Mouse (Mus musculus) erythroblast, adult 5-6 weeks (primary cell): ENCODE results near the gene Gad1. TPM values are rescaled to one million over a fixed set of nuclear protein-coding genes. Genes with fewer than 3 reads are reported as not detected.

Source experiments
- ATAC-seq: replicated peaks from 2 replicates; pipeline ENCODE4 v1.8.0; 2016; ENCODE audit warnings: moderate number of reproducible peaks, mild to moderate bottlenecking, moderate TSS enrichment, inconsistent platforms; ENCODE audit not compliant: poor library complexity, low FRiP score, severe bottlenecking
- total RNA-seq, 2 experiments: library from RNA; stranded (forward) in 1 of 2; stranded (reverse) in 1 of 2; fragments of 150-400 nt in 1 of 2; fragments of 200-764, 138-1000 nt in 1 of 2; gene quantifications; 2 replicates each; pipeline versions ENCODE4 v1.2.3 to v1.2.4; 2015 to 2017; ENCODE audit warnings: low replicate concordance in 2 of 2

The Gad1 gene
- total RNA-seq, 2 experiments from 2014 or later, result not detected

DNA sequence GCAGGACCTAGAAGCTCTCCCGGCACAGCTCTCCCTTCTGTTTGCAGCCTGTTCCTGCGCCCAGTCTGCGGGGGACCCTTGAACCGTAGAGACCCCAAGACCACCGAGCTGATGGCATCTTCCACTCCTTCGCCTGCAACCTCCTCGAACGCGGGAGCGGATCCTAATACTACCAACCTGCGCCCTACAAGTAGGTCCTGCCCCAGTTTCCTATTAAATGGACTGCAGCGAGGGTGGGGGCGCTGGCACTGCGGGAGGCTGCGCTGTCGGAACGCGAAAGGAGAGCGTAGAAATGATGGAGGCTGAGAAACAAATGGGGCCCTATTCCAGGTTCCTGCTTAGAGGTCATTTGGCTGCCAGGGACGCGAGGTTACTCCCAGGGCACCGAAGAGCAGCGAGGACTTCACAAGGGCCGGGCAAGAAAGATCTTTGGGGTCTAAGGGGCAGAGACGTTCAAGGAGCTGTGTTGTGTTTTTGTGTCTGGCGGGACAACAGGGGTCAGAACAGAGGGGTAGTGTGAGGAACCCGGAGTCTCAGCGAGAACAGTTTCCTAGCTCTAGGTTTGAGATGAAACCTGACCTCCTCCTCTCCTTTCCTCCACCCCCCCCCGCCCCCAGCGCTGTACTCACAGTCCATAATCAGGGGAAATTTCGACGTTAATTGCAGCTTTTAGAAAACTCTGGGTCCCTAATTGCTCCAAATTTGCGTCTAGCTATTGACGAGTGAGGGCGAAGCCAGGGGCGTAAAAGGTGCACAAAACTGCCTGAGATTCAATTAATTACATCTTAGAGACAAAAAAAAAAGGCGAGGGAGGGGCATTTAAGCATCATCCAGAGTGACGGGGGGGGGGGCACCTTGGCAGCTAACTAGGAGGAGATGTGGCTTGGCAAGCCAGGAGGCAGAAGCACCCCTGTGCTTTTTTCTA lies 11.1 kb downstream of the Gad1 start:
- no peak for ATAC-seq

DNA sequence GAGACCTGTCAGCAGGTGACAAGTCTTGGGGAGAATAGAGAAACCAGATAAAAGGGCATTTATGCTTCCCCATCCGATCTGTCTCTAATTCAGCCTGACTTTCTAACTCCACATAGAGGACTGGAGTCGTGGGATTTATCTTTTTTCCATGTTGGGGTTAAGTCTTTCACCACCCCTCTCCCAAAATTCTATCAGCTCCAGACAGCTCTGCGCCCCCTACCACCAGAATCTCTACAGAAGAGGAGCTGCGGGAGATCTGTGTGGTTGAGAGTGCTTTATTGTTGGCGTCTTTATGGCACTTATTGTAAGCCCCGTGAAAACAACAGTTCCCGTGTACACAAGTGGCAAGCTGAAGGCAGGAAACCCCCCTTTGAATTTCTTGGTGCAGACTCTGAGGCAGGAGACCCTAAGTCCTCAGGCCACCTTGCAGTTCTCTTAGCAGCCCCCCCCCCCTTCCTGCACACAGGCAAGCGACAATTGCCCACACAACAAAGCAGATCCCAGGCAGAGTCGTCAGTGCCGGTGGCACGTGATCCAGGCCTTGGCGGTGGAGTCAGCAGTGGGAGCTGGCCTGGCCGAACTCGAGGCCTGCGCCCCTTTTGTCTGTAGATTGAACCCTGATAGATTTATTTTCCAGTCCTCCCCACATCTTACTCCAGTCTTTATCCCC lies 11.9 kb downstream of the Gad1 start:
- no peak for ATAC-seq

DNA sequence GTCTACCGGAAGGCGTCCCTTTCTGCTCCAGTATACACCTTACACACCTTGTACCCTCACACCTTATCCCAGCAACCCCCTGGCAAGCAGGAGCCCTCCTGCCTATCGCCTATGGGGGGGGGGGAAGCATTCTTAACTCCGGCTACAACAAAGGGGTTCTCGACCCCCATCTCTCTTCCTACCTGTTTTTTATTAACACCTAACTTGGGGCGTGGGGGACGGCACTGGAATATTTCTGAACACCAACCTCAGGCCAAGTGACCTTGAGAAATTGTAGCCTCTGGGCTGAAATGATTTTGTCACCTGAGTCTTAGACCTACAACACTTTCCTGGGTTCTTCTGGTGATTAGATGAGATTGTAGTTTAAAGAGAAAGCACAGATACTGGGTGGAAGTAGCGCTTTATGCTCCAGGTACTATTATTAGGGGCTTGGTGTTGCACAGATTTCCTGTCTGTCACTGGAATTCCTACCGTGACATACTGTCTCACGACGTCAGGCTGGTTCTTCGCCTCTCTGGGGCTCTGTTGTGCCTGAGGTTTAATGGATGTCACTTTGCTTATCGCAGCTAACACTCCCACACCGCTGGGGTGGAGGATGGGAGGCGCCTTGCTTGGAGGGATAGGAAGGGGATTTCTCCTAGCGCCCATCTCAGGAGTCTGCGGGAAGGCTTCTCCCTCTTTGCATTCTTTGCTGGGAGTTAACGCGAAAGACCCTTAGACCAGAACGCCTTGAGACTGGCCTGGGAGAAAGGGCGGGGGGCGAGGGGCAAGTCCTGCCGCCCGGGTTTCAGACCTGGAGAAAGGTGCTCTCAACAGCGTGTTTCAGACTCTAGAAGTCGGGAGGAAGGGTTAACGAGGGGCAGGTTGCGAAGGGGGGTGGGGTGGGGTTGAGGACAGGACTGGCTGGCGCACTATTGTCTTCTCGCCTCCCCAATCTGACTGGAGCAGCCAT lies 13.1 kb downstream of the Gad1 start:
- no peak for ATAC-seq

DNA sequence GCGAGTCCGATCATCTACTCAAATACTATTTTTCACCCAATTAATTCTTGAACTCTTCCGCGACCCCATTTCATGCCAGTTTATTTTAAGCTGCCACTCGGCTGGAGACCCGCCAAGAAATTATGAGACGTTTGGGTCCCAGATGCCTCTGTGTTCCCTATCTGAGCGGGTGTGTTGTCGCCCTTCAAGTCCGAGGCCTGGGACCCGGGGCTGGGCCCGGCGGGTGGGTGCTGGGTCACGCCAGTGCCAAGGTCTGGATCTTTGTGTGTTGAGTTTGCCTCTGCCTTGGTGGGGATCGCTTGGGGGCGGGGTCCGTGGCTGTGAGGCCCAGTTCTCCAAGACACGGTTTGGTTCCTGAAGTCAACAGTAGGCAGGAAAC lies 13.7 kb downstream of the Gad1 start:
- ATAC-seq, result no peak

DNA sequence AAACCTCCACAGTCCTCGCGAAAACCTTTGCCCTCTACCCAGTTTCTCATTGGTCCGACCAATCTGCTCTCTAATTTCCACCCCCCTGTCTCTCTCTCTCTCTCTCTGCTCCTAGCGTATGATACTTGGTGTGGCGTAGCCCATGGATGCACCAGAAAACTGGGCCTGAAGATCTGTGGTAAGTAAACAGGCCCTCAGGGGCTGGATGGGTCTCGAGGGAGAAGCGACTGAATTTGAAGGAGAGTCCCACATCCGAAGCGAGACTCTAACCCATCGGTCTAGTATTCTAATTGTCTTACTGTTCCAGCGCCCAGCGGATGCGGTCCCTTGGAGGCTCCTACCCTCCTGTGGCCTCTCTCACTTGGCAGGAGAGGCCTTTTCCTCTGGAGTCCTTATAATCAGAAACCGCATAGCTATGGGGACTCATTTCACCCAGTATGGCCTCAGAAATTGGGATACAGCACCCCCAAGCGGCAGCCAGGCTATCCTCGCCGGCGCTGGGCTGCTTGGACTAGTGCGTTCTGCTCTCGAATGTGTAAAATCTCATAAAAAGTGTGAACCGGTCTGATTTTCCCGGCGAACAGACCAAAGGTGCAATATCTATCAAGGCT lies 14.3 kb downstream of the Gad1 start:
- ATAC-seq, result no peak

DNA sequence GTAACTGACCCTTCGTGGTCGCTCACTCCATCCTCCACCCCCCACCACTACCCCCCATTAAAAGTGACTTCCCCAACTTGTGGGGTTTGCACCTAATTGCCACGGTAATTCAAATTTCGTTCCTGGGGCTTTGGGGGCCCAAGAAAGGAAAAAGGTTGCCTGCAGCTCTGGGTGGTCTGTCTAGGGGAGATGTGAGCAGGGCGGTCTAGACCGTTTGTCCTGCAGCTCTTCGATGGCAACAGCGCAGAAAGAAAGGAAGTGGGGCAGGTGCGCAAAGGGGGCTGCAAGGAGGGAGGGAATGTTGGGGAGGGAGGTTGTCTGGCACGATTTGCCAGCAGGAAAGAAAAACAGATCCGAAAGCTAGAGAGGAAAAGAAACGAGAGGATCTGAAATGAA lies 14.8 kb downstream of the Gad1 start:
- ATAC-seq, result no peak

DNA sequence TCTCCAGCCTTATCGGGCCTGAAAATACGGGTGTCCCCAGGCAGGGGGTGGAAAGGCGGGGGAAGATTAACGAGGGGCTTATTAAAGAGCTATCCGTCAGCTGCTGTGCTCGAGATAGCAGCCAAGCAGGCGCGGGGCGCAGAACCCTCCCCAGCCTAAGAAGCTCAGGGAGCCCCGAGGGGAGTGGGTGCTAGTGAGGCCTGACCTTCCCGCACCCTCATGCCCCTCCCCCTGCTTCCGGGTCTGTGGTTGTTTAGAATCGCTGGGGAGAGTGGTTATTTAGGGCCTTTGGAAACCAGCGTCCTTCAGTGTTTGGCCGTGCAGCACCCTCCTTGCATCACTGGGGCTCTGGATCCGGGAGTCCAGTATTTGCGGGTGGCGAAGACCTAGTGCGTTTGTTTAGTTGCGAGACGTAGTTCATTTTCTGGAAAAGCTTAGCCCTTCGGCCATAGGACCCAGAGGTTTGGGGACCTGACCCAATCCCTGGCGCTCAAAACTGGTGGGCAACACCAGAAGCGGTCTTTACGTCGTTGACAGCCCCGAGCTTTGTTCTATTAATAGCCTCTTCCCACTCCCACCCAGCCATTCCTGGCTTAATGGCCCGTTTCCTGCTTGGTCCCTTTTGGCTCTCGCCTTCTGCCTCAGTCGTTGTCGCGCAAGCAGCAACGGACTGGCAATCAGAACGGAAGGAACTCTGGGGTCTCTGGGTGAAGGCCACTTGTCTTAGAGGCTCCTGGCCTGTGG lies 15.5 kb downstream of the Gad1 start:
- no peak for ATAC-seq

DNA sequence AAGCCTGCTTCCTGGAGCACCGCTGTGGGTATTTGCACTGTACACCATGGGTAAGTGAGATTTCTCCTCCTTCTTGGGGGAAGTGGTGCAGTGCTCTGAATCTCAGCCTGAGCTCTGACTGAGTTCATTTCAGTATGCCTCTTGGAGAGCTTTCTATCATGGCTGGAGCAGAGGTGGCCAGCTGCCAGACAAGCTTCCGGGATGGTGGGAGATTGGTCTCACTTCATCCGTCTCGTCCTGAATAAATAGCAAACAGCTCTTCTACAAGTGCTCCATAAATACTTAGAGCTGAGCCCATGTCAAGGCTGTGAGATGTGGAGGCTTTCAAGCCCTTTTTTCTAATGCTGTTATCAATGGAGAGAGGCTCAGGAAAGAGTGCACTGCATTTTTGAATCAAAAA lies 18.8 kb downstream of the Gad1 start:
- no peak for ATAC-seq

DNA sequence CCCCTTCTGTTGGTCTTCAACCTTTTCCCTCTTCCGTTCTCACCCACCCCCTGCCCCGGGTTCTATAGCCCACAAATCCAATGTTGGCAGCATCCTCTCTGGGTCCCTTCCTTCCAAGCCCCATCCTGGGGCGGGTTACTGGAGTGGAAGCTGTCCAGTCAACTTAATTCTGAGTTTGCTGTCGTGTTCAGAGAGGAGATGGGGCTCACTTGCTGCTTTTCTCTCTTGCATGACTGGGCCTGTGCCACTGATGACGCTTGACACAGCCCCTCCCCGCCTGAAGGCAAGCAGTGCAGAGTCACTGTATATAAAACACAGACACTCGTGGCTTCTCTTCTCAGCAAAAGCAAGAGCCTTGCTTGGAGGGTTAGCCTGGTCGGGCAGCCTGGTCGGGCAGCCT lies 19.4 kb downstream of the Gad1 start:
- ATAC-seq, result no peak

DNA sequence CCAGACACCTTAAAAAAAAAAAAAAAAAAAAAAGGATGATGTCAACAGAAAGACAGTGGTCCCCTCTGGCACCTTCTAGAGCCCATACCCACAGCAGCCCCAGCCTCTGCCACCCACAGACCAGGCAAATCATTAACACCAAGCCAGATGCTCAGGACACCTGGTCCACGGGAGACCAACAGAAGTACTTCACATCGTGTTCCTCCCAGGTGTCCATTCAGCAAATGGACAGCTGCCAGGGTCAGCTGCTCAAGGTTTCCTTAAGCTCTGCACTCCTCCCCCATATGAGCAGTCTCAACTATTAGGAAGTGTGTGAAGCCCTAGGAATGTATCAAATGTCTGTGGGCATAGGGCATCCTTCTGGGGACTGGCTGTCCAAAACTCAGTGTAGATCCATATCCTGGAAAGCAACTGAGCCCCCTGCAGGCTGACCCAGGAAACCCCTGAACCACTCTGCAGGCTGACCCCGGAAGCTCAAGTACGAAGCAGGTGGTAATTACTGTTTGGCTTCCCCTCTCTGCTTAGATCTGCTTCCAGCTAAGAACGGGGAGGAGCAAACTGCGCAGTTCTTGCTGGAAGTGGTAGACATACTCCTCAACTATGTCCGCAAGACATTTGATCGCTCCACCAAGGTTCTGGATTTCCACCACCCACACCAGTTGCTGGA lies 20.8 kb downstream of the Gad1 start:
- ATAC-seq, result no peak

DNA sequence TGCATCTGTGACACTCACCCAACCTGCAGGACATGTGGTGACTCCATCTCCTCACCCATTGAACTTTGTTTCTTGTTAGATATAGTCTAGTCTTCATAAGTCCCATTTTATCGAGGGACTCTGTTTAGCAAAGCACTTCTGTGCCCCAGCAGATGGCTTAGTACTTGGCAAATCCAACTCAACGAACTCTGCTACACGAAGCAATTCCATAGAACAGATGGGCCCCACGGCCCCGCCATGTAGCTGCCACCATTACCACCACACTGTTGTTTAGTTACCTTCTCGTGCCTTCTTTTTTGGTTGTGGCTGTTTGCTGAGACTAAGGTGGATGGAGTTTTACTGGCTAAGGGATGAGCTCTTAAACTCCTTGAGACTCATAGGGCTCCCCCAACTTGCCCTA lies 35.3 kb downstream of the Gad1 start:
- no peak for ATAC-seq

DNA sequence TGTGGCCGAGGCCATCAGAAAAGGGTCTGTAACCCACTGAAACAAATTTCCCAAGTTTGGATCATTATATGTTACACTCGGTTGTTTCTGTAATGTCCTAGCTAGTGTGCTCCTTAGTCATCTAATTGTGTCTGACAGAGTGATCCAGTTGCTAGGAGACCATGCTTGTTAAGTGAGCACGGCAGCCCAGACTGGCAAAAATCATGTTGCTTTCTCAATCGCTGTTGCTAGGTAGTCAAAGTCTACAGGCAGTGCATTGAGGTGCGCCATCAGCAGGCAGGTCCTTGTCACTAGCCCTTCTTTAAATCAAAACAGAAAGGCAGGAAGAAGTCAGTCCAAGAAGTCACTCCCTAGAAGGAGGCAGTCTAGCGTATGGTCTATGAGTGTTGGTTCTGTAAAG lies 39.6 kb downstream of the Gad1 start:
- no peak for ATAC-seq

DNA sequence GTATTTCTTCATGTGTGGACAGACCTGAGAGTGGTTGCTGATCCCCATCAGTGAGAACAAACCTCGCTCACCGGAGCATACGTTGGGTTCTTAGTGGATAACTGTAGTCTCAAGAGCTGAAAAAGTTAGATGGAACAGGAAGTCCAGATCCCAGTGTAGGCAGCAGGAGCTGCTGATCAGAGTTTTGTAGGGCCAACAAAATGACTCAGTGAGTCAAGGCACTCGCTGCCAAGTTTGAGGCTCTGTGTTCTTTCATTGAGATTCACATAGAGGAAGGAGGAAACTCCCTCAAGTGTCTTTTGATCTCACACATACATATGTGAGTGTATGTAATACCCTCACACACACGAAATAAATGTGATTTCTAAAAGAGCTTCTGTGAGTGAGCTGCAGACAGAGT lies 40.8 kb downstream of the Gad1 start:
- no peak for ATAC-seq

DNA sequence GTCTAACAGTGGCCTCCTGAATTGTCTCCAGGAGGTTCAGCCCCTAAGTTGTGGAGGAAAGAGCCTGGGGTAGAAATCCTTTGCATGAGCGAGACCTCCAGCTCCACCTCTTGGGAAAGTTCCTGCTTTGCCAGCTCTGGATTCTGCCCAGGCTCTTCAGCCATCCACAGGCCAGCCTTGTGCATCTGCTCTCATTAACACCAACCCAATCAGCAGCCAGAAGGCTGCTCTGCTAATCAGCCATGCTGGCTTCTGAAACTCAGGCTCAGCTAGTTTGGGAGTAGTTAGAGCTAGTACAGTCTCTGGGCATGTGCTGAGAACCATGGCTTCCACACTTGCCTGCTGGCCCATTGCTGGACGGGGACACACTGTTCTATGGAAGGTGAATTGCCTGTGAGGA lies 43.0 kb downstream of the Gad1 start:
- no peak for ATAC-seq

DNA sequence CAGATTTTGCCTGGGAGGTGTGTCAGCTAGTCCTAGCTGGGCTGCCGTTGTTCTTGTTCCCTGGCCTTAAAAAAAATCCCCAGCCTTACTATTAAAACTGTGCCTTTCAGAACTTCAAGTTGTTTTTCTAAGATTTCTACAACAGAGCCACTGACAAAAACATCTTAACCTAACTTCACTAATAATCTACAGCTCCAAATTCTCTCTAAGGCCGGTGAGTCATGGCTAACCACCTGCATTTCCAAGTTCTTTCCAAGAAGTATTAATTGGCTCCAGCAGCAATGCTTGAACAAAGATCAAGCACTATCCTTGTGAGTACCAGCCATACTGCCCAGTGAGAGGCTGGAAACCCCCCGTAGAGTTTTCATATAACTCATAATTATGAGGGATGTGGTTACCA lies 56.9 kb downstream of the Gad1 start:
- no peak for ATAC-seq

DNA sequence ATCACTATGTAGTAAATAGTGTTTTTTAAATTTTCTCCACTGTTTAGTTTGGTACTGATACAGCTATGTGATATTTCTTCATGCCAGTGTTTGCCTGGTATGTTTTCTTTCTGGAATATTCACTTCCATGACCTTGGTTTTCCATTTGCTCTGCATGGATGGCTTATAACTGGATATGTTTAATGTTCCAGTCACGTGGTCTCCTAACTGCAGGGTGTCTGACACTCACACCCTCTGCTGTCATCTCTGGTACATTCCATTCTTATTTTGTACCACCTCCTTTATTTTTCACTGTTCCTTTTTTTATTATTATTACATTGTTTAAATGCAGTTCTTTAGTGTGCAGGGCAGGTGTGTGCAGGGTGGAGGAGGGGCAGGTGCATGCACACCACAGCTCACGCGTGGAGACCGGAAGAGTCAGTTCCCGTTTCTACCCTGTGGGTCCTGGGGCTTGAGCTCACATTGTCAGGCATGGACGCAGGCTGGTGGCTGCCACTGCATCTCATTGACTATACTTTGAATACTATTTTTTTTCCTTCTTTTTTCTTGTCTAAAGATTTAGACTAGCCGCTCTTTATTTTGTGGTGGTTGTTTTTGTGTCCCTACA lies 62.0 kb downstream of the Gad1 start:
- no peak for ATAC-seq

DNA sequence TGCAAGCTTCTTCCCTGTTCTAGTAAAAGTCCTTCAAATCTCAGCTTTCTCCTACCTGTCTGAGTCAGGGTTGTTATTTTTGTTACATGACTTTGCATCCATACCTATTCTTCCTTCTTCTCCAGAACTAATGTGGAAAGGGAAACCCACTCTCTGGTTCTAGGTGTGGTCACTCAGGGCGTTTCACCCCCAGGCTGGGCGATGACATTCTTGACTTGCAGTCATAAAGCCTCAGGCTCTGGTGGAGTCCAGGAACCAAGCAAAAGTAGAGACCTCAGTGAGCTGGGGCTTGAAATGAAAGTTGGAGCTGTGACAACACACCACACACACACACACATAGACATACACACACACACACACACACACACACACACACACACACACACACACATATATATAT lies 63.2 kb downstream of the Gad1 start:
- no peak for ATAC-seq

DNA sequence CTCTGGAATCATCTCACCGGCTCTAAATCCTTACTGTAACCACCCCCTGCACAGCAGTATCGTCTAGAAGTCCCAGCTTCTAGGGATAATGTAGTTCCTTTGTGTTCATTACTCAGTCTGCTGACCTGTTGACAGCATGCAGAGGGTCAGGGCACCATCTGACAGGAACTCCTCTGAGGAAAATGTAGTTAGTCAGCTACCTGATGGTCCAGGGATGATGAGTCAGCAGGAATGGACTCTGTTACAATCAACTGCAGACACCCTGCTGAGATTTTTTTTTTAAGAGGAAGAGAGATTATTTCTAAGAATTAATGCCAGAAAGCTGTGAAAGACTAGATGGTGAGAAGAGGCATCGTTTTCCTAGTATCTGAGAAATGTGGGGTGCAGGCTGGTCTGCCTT lies 63.7 kb downstream of the Gad1 start:
- no peak for ATAC-seq
